Mouse (Mus musculus): ENCODE results near the gene Pla2g3.

The Pla2g3 gene

DNA sequence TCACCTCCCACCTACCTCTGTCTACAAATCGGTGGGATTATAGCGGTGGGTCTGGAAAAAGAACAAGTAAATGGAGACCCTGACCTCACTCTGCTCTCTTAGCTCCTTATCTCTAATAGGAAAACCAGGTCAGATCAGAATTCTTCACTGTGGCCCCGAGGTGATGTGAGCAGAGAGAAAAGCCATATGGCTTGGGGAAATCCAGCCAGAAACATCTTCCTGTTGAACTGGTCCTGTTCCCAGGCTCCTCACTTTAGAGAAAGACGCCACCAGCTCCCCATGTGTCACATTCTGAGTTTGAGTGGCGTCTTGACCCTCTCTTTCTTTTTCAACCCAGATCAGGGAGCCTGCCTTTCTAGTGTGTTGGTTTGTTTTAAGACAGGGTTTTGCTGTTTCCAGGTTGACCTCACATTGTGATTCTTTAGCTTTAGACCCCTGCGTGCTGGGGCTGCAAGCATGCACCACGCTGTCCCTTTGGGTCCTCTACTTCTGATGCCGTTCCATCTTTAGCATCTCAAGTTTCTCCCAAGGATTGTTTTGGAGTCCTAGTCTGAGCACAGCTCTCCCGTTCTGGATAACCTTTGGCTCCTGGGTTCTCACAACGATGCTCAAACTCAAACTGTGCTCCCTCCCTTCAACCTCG lies 31.8 kb downstream of the Pla2g3 start:
- no peak for DNase-seq (ENCODE audit: low spot score in 2 of 2)

DNA sequence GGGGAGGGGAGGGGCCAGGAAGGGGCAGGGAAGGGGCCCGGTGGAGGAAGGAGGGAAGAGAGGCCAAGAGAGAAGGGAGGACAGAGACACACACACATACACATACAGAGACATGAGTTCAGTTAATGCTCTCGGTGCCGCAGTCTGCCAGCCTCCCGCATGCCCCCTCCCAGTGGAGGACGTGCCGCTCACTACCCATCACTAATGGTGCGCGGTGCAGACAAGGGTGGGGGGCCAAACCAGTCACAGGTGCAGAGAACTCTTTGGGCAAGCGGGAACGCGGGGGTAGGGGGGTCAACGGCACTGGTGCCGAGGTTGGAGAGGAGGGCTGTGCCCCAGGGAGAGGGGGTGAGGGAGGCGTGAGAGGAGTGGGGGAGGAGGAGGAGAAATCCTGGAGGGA lies 32.8 kb downstream of the Pla2g3 start:
- no peak for DNase-seq (ENCODE audit: low spot score in 2 of 2)

DNA sequence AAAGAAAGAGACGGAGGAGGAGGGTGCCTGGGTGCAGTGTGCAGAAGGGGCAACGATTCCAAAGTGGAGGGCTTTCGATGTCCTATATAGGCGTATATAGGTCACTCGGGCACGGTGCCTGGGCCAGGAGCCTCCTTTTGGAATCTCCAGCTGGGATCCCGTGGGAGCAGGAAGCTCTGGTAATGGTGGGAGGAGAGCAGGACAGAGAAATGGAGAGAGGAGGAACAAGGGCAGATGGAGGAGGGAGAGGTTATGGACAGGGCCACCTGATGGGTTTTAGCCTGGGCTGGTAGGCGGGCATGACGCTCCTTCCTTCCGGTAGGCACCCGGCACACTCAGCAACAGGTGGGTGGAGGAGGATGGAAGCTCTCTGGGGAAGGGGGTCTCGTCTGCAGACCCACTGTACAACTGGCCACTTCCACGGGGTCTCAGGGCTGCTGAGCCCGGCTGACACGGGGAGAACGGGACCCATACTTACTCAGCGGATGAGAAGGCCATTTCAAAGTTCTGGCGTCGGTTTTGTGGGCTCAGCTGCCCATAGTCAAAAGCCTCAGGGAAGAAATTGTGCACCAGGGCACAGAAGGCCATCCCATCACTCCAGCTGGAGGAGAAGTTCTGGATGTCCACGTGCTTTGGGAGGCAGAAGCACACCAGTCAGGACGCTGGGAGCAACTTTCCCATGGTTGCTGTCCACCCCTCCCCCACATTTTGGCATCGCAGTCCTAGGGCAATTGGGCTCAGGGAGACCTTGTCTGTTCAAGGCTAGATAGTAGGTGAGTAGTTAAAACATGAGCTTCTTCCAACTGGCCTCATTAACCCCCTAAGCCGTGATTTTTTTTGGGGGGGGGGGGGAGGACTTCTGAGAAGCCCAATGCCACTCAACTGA lies 33.5 kb downstream of the Pla2g3 start:
- DNase-seq (ENCODE audit: low spot score in 2 of 2): no peak

DNA sequence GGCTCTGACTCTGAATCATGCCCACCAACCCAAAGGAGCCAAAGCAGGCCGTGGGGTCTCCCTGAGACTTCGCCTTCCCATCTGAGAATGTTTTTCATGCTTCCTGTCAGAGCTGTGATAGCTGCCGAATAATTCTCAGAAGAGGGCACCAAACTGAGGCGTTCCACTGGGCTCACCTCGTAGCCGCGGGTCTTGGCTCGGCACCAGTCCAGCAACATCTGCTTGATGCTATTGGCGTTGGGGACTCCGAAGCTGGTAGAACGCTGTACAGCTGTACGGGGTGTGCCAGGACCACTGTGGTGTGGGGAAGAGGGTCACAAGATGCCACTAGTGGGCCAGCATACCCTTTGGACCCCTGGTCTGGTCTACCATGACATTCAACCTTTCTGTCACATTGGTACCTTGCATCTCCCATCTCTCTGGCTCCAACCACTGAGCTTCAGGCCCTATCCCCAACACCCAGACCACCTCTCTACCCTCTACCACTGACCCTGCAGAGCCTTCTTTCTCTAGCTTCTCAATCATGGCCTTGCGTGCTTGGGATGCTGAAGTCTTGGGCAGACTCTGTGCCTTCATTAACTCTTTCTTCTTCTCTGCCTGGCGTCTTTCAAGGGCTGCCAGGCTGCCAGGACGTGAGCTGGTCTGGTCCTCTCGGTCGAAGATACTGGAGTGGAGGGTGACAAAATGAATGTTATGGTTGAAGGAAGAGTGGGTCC lies 34.4 kb downstream of the Pla2g3 start:
- DNase-seq (ENCODE audit: low spot score in 2 of 2): no peak

DNA sequence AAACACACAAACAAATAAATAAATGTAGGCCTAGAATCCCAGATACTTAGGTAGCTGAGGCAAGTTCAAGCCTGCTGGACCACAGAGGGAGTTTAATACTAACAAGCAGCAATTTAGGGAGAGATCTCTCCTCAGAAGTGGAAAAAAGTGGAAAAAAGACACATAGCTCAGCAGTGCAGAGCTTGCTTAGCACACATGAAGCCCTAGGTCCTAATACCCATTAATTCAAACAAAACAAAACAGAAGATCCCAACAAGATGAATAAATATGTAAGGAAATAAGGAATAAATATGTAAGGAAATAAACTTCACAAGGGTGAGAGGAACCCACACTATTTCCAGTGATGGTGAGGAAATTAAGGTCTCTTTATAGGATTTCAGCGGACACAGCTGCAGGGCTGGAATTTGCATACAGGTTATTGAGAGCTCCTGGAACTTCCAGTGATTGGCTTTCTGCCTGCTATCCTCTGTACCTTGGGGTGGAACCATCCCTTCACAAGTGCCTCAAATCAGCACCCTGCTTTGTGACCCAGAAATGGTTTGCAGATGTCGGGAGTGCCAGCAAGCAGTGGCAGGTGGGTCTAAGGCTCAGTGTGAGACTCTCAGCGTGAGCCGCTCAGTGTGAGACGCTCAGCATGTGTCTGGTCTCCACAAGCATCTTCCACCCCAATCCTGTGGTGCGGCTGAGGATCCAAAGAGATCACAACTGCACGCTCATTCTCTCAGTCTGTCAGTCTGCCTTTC lies 35.9 kb downstream of the Pla2g3 start:
- DNase-seq (ENCODE audit: low spot score in 2 of 2): no peak

DNA sequence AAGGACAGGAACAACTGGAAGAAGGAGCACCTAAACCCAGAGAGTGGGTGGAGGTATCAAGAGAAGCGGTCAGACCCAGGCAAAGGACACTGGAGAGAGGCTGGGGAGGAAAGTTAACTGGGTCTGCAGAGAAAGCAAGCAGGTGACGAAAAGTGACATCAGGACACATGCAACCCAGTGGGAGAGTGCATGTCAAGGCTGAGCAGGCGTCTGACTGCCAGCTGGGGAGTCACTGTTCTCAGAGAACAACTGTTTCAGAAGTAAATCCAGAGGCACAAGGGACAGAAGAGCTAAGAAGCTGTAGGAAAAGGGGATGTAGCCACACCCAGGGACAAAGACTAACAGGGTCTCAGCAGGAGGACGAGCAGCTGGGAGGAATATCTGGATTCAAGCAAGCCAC lies 37.5 kb downstream of the Pla2g3 start:
- DNase-seq (ENCODE audit: low spot score in 2 of 2): no peak

DNA sequence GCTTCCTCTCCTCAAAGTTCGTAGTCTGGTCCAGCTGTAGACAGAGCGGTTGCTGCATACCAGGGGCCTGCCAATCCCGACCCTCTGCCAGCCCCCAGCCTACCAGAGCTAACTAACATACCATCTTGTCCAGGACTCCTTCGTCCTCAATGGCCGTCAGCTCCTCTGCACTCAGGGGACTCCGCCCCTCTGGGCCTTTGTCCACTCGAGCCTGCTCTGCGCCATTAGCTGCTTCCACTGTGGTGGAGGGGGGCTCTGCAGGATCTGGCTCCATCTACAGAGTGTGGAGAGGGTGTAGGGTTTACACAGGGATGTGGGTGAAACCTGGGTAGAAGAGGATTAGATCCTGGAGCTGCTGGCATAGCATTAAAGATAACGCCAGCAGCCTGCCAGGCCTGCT lies 38.1 kb downstream of the Pla2g3 start:
- DNase-seq (ENCODE audit: low spot score in 2 of 2): no peak

GRCm38 (mm10) chr11:3526979-3527738 lies 39.1 kb downstream of the Pla2g3 start:
- DNase-seq (ENCODE audit: low spot score in 2 of 2): no peak

- DNase-seq (ENCODE audit: low spot score in 2 of 2): no peak
Observed at GRCm38 (mm10) chr11:3527766-3528165, 39.7 kb downstream of the Pla2g3 start.

- no peak for DNase-seq (ENCODE audit: low spot score in 2 of 2)
Observed at GRCm38 (mm10) chr11:3528208-3528607, 40.1 kb downstream of the Pla2g3 start.

- no peak for DNase-seq (ENCODE audit: low spot score in 2 of 2)
Observed at GRCm38 (mm10) chr11:3529476-3530252, 41.6 kb downstream of the Pla2g3 start.

DNA sequence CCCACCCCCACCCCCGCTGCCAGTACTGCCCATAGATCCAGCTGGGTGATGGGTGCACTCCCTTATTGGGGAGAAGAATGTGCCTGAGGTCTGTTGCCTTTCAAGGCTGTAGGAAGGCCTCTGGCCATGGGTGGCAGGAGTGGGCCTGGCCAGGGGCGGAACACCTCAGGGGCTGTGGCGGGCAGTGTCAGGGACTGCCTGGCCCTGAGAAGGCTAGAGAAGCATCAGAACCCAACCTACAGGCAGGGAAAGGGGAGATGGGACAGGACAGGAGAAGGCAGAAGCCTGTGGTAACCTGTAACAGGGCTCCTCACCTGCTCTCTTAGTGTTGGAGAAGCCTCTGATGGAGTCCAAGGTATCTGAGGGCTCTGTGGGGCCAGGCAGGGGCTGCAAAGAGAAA lies 42.6 kb downstream of the Pla2g3 start:
- DNase-seq (ENCODE audit: low spot score in 2 of 2): no peak

DNA sequence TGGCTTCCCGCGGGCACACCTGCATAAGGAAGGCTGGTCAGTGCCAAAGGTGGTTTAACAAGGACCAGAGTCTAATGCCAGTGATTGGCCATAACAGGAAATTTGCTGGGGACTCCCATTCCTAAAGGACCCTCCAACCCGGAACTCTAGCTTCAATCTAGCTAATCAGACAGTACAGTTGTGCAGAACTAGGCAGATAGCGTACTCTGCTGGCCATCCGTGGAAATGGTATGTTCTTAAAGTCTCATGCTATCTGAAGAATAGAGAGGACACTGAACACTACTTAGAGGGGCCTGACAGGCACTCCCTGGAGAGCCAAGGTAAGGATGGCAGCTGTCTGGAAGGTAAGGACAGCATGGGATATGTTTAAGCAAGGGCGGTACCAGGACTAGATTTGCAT lies 43.5 kb downstream of the Pla2g3 start:
- no peak for DNase-seq (ENCODE audit: low spot score in 2 of 2)

- no peak for DNase-seq (ENCODE audit: low spot score in 2 of 2)
Observed at GRCm38 (mm10) chr11:3532101-3532931, 44.2 kb downstream of the Pla2g3 start.

DNA sequence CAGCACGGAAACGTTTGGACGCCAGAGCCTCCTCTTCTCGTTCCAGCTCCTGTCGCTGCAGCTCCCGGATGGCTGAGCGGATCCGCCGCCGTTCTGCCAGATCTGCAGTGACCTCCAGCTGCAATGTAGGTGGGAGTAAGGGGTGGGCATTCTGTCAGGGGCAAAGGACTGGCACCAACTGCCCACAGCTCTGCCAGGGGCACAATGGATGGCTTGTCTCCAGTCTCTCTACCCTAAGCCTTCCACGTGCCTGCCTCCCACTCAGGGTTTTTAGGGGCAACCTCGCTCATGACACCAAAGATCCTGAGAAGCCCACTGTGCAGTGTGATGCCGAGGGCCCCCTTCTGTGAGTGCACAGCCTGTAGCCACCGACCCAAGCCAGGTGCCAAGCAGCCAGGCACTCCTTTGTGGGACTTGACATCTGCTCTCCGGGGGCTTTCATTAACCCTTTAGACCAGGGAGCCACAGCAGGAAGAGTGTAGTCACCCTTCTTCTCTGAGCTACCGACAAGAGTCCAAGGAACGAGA lies 45.4 kb downstream of the Pla2g3 start:
- DNase-seq (ENCODE audit: low spot score in 2 of 2): no peak

- DNase-seq (ENCODE audit: low spot score in 2 of 2): peak in 1 of 2 experiments; percentile 25
Observed at GRCm38 (mm10) chr11:3534956-3535355, 46.9 kb downstream of the Pla2g3 start.

DNA sequence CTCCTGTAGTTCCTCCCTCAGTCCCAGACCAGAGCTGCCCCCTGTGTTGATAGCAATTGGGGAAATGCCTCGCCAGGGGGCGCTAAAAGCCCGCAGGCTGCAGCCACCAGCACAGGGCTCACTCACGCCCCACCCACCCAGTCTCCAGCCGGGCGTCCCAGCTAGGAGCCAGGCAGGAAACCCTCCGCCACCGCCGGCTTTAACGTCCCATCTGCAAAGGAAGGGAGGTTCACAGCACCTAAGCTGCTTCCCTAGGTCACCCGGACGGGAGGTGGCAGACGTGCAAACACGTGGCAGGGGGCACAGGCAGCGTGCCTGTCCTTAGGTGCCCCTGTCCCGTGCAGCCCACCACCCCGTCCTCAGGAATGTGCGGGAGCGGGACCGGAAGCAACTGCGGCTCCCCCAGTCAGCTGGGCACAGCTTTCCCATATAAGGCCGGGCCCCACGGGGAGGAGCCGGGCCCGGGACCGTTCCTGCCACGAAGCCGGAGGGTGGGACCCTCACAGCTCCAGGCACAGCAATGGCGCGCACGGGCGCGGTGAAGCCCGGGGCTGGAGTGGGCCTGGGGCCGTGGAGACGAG lies 47.4 kb downstream of the Pla2g3 start:
- peak; percentile 85 to 94 for DNase-seq (ENCODE audit: low spot score in 2 of 2)

- DNase-seq (ENCODE audit: low spot score in 2 of 2): no peak
Observed at GRCm38 (mm10) chr11:3536082-3536481, 48.0 kb downstream of the Pla2g3 start.

Measured in frontal cortex, postnatal 10 days (tissue).